Mouse (Mus musculus): ENCODE data around the gene Cntn3. TPM values are rescaled to one million over a fixed set of nuclear protein-coding genes. Genes with fewer than 3 reads are reported as not detected.

Gene Cntn3
- polyA plus RNA-seq, 1 experiment from 2014 or later, result 1.2 TPM

DNA sequence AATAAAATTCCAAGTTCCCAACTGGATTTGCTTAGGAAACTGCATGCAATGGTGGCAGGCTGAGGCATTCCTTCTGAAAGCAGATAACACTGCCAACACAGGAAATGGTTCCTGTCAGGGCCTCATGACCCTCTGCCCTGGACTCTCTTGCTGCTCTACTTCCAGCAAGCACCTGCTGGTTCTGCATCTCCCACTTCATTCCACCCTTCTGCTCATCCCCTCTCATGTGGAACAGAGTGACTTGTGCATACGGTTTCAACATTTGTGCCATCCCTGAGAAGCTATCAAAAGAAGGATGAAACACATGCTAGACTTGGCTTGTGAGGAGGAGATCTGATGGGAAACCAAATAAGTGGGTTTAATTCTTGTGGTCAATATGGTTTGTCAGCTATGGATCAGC, 145.4 kb downstream of the Cntn3 start:
- ATAC-seq, result no peak
- no peak overlapping the region for H3K27ac ChIP-seq
- no peak overlapping the region for H3K4me3 ChIP-seq
- no peak overlapping the region for H3K9ac ChIP-seq
- no peaks in the 10 kb centered on the region for H3K4me1 ChIP-seq
- H3K4me2 ChIP-seq, result no peak overlapping the region
- H3K36me3 ChIP-seq, result no peaks in the 10 kb centered on the region
- no peaks in the 10 kb centered on the region for H3K9me3 ChIP-seq (replicated peaks)
- no peaks in the 10 kb centered on the region for H3K27me3 ChIP-seq (replicated peaks)
- WGBS (ENCODE audit: insufficient replicate concordance), result 75% methylated on average over 1 of the region's 1 CpGs

DNA sequence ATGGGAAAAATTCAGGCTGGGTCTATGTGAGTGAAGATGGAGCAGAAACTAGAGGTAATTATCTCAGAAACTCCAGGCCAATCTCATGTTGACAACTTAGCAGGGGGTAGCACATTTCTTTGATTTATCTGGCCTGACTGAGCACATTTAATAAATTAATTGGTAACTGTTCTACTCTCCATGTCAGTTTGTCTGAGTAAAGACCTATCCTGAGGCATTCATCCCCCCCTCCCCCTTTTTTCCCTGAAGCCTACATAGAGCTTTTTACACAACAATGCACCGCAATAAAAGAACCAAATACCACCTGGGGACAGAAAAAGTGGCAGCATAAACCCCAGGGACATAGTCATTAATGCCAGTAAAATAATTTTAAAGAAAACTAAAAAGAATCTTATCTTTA, 151.1 kb downstream of the Cntn3 start:
- H3K9ac ChIP-seq, result no peak overlapping the region
- no peak overlapping the region for H3K4me3 ChIP-seq
- 0 out of 2 replicates have a peak, but pooled peaks cover 4% of the 10 kb centered on the region for H3K9me3 ChIP-seq (replicated peaks)
- ATAC-seq, result no peak
- no peaks in the 10 kb centered on the region for H3K36me3 ChIP-seq
- H3K27ac ChIP-seq, result no peak overlapping the region
- H3K27me3 ChIP-seq (replicated peaks), result no peaks in the 10 kb centered on the region
- H3K4me2 ChIP-seq, result no peak overlapping the region
- WGBS (ENCODE audit: insufficient replicate concordance), result 92% methylated on average over 1 of the region's 1 CpGs
- no peaks in the 10 kb centered on the region for H3K4me1 ChIP-seq

DNA sequence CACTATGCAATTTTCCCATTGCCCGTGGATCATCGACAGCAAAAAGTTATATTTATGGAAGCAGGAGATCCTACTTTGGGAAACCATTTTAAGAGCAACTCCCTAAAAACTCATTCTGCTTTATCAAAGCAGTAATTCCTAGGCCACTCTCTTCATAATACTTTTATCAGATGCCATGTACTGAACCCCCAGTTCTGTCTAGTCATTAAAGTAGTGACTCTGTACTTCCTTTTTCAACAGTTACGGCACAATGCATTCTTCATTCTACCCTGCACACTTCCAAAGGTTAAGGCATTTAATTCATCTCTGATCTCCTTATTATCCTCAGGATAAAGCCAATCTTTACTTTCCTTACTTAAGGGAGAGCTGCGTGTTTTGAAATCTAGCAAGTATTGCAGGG, 184.3 kb downstream of the Cntn3 start:
- ATAC-seq, result no peak
- 76% methylated on average over 4 of the region's 4 CpGs for WGBS (ENCODE audit: insufficient replicate concordance)
- H3K9me3 ChIP-seq (replicated peaks), result no peaks in the 10 kb centered on the region
- H3K4me3 ChIP-seq, result no peak overlapping the region
- no peak overlapping the region for H3K27ac ChIP-seq
- H3K4me1 ChIP-seq, result no peaks in the 10 kb centered on the region
- H3K27me3 ChIP-seq (replicated peaks), result no peaks in the 10 kb centered on the region
- H3K9ac ChIP-seq, result no peak overlapping the region
- no peaks in the 10 kb centered on the region for H3K36me3 ChIP-seq
- H3K4me2 ChIP-seq, result no peak overlapping the region

- no peaks in the 10 kb centered on the region for H3K4me1 ChIP-seq
- no peak for ATAC-seq
- no peak overlapping the region for H3K9ac ChIP-seq
- no peak overlapping the region for H3K4me2 ChIP-seq
- 40% methylated on average over 1 of the region's 1 CpGs for WGBS (ENCODE audit: insufficient replicate concordance)
- H3K4me3 ChIP-seq, result no peak overlapping the region
- H3K27me3 ChIP-seq (replicated peaks), result no peaks in the 10 kb centered on the region
- H3K36me3 ChIP-seq, result no peaks in the 10 kb centered on the region
- H3K9me3 ChIP-seq (replicated peaks), result no peaks in the 10 kb centered on the region
- H3K27ac ChIP-seq, result no peak overlapping the region
These were observed 200.8 kb downstream of the Cntn3 start for GRCm38 (mm10) chr6:102372112-102372511.

GRCm38 (mm10) chr6:102363880-102364279, 209.0 kb downstream of the Cntn3 start:
- no peaks in the 10 kb centered on the region for H3K9me3 ChIP-seq (replicated peaks)
- H3K4me2 ChIP-seq, result no peak overlapping the region
- no peaks in the 10 kb centered on the region for H3K36me3 ChIP-seq
- H3K27me3 ChIP-seq (replicated peaks), result no peaks in the 10 kb centered on the region
- ATAC-seq, result no peak
- H3K27ac ChIP-seq, result no peak overlapping the region
- no peak overlapping the region for H3K4me3 ChIP-seq
- H3K4me1 ChIP-seq, result no peaks in the 10 kb centered on the region
- no peak overlapping the region for H3K9ac ChIP-seq

- H3K9ac ChIP-seq, result no peak overlapping the region
- H3K4me1 ChIP-seq, result no peaks in the 10 kb centered on the region
- no peak overlapping the region for H3K4me2 ChIP-seq
- no peaks in the 10 kb centered on the region for H3K27me3 ChIP-seq (replicated peaks)
- H3K4me3 ChIP-seq, result no peak overlapping the region
- 66% methylated on average over 3 of the region's 3 CpGs for WGBS (ENCODE audit: insufficient replicate concordance)
- H3K9me3 ChIP-seq (replicated peaks), result no peaks in the 10 kb centered on the region; the same call in 1 of the 2 replicates
- no peak for ATAC-seq
- H3K36me3 ChIP-seq, result no peaks in the 10 kb centered on the region
- no peak overlapping the region for H3K27ac ChIP-seq
These were observed 209.5 kb downstream of the Cntn3 start for GRCm38 (mm10) chr6:102363291-102363832.

DNA sequence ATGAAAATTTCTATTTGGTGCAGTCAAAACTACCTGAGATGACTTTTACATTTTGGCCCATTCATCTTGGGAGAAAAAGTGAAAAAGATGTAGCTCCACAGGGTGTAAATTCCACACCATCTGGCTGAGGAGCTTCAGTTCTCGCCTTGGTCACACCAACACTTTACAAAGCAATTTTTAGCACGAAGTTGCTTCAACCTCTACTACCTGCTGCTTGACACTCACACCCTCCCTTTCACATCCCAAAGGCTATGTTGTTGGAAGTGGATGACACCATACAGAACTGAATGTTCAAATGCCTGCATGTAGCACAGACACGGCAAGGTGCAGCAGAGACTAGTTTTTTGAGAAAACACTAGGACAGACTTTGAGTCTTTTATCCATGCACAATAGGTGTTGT, 240.8 kb downstream of the Cntn3 start:
- H3K36me3 ChIP-seq, result no peaks in the 10 kb centered on the region
- H3K4me1 ChIP-seq, result no peaks in the 10 kb centered on the region
- no peak overlapping the region for H3K4me3 ChIP-seq
- 56% methylated on average over 3 of the region's 3 CpGs for WGBS (ENCODE audit: insufficient replicate concordance)
- H3K27me3 ChIP-seq (replicated peaks), result no peaks in the 10 kb centered on the region
- H3K9me3 ChIP-seq (replicated peaks), result no peaks in the 10 kb centered on the region
- no peak overlapping the region for H3K27ac ChIP-seq
- no peak overlapping the region for H3K9ac ChIP-seq
- ATAC-seq, result no peak
- H3K4me2 ChIP-seq, result no peak overlapping the region

- no peaks in the 10 kb centered on the region for H3K36me3 ChIP-seq
- H3K9ac ChIP-seq, result no peak overlapping the region
- H3K4me2 ChIP-seq, result no peak overlapping the region
- ATAC-seq, result no peak
- no peak overlapping the region for H3K27ac ChIP-seq
- no peak overlapping the region for H3K4me3 ChIP-seq
- no peaks in the 10 kb centered on the region for H3K9me3 ChIP-seq (replicated peaks)
- H3K27me3 ChIP-seq (replicated peaks), result no peaks in the 10 kb centered on the region
- 61% methylated on average over 2 of the region's 2 CpGs for WGBS (ENCODE audit: insufficient replicate concordance)
- H3K4me1 ChIP-seq, result no peaks in the 10 kb centered on the region
These were observed 246.2 kb downstream of the Cntn3 start for GRCm38 (mm10) chr6:102326711-102327110.

- 57% methylated on average over 4 of the region's 4 CpGs for WGBS (ENCODE audit: insufficient replicate concordance)
- no peak overlapping the region for H3K4me3 ChIP-seq
- H3K9ac ChIP-seq, result no peak overlapping the region
These were observed 250.2 kb downstream of the Cntn3 start for GRCm38 (mm10) chr6:102322614-102323284.

DNA sequence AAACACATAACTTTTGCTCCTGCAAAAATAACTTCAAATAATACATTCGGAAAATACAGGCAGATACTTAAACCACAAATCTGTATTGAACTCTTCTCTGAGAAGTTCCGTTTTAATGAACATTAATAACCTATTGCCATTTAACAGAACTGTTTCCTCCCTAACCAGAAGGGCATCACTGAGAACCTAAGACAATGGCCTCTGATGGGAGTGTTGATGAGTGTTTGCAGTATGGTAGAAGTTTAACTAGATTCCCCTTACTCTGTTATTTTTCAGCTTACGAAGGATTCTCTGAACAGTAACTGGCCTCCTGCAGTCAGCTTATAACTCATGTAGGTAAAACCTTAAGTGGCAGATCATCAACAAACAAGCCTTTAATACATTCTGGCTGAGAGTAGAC, 253.1 kb downstream of the Cntn3 start:
- H3K27ac ChIP-seq, result no peak overlapping the region
- no peak overlapping the region for H3K4me2 ChIP-seq
- H3K36me3 ChIP-seq, result no peaks in the 10 kb centered on the region
- H3K9me3 ChIP-seq (replicated peaks), result no peaks in the 10 kb centered on the region
- ATAC-seq, result no peak
- no peak overlapping the region for H3K4me3 ChIP-seq
- 74% methylated on average over 3 of the region's 3 CpGs for WGBS (ENCODE audit: insufficient replicate concordance)
- no peak overlapping the region for H3K9ac ChIP-seq
- no peaks in the 10 kb centered on the region for H3K4me1 ChIP-seq
- no peaks in the 10 kb centered on the region for H3K27me3 ChIP-seq (replicated peaks)

More at GRCm38 (mm10) chr6:102322614-102323284, 250.2 kb downstream of the Cntn3 start:
- no peaks in the 10 kb centered on the region for H3K9me3 ChIP-seq (replicated peaks)
- H3K4me1 ChIP-seq, result no peaks in the 10 kb centered on the region
- no peaks in the 10 kb centered on the region for H3K36me3 ChIP-seq
- no peak for ATAC-seq
- no peaks in the 10 kb centered on the region for H3K27me3 ChIP-seq (replicated peaks)
- H3K4me2 ChIP-seq, result no peak overlapping the region
- H3K27ac ChIP-seq, result no peak overlapping the region

DNA sequence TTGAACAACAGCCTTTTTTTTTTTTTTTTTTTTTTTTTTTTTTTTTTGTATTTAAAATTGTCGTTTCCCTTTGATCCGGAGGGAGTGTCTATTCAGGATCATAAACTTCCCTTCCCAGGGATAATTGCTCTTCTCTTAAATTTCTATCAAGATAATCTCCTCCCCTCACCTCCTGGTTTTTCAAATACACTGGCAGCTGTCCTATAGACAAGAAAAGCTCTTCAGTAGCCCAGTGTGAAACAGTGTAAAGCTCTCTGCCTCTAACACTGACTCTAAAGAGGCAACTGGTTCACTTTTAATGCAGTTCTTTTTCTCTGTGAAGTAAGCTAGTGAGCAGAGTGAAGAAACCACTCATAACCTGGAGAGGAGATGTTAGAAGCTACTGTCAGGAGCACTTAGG, 290.0 kb downstream of the Cntn3 start:
- no peak for ATAC-seq
- Histone ChIP-seq H3K9ac (no peak overlapping the region), H3K4me1 (no peaks in the 10 kb centered on the region), H3K36me3 (no peaks in the 10 kb centered on the region), H3K27ac (no peak overlapping the region), H3K4me3 (no peak overlapping the region), H3K4me2 (no peak overlapping the region), H3K27me3 (replicated peaks) (no peaks in the 10 kb centered on the region), H3K9me3 (replicated peaks) (no peaks in the 10 kb centered on the region)
- 71% methylated on average over 2 of the region's 2 CpGs for WGBS (ENCODE audit: insufficient replicate concordance)

- H3K4me2 ChIP-seq, result no peak overlapping the region
- WGBS (ENCODE audit: insufficient replicate concordance), result 41% methylated on average over 1 of the region's 1 CpGs
- no peak overlapping the region for H3K27ac ChIP-seq
- no peak for ATAC-seq
- no peaks in the 10 kb centered on the region for H3K9me3 ChIP-seq (replicated peaks)
- no peaks in the 10 kb centered on the region for H3K36me3 ChIP-seq
- no peaks in the 10 kb centered on the region for H3K27me3 ChIP-seq (replicated peaks)
- no peak overlapping the region for H3K4me3 ChIP-seq
- no peaks in the 10 kb centered on the region for H3K4me1 ChIP-seq
- no peak overlapping the region for H3K9ac ChIP-seq
These were observed 341.9 kb downstream of the Cntn3 start for GRCm38 (mm10) chr6:102231015-102231414.

- WGBS (ENCODE audit: insufficient replicate concordance), result 46% methylated on average over 1 of the region's 1 CpGs
- Histone ChIP-seq H3K4me1 (no peaks in the 10 kb centered on the region), H3K4me2 (no peak overlapping the region), H3K36me3 (no peaks in the 10 kb centered on the region), H3K9ac (no peak overlapping the region), H3K9me3 (replicated peaks) (no peaks in the 10 kb centered on the region), H3K27me3 (replicated peaks) (no peaks in the 10 kb centered on the region), H3K27ac (no peak overlapping the region), H3K4me3 (no peak overlapping the region)
- ATAC-seq, result no peak
These were observed 386.6 kb downstream of the Cntn3 start for GRCm38 (mm10) chr6:102186316-102186715.
